Mouse (Mus musculus) layer of hippocampus, adult 9-11 months (tissue): ENCODE measurements around the gene Camkk2.

Experiments used
- DNase-seq: peaks from one replicate; pipeline ENCODE4 v3.0.0; 2022

Gene Camkk2

DNA sequence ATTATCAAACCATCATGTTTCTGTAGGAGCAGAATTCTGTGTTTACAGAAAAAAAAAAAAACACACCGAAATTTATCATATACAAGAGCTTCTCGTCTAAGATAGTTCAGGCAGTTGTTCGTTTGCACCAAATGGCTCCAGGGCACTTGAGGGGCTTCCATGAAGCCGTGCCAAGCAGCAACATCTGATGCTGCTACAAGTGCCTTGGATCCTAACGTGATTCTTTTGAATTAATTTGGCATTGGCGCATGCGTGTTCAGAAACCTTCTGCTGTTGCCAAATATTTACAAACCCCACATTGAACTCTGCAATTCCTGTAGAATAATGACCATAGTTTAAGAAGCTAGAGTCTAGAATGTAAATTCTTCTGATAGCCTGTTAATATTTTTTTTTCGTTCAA lies 83.7 kb downstream of the Camkk2 start:
- no peak for DNase-seq

- peak; percentile 80 for DNase-seq
Observed at GRCm38 (mm10) chr5:122693431-122694207, 85.6 kb downstream of the Camkk2 start.

GRCm38 (mm10) chr5:122690486-122690885 lies 88.7 kb downstream of the Camkk2 start:
- DNase-seq: no peak

- no peak for DNase-seq
Observed at GRCm38 (mm10) chr5:122689153-122689552, 90.1 kb downstream of the Camkk2 start.

- DNase-seq: no peak
Observed at GRCm38 (mm10) chr5:122687391-122687790, 91.8 kb downstream of the Camkk2 start.

GRCm38 (mm10) chr5:122683926-122684325 lies 95.3 kb downstream of the Camkk2 start:
- DNase-seq: no peak

GRCm38 (mm10) chr5:122681276-122681675 lies 97.9 kb downstream of the Camkk2 start:
- DNase-seq: no peak
